9 mouse cellular contexts compared by ENCODE assay signal in the genomic region with DNA sequence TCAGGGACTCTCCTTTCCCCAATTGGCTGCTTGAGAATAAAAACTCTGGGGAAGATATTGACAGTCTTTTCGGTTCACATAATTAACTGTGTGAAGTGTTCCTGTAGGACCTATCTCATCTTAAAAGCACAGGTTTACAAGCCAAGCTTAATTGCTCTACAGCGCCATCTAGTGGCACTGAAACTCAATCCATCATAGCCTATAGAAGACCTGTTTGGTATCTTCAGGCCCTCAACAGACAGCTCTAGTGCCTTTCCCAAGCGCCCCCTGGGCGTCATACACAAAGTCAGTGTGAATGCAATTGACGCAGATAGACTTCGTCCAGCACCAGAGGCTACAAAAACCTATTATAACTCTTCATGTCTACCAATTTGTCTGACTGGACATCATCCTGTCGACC.
DNase-seq lines count a peak whose midpoint lies in the region; TF ChIP-seq lines count a peak whose summit lies in the region.
"Had no signal": no experiment of that assay in that cellular context is flagged by ENCODE, and none has a peak within 500 bp of the region (broad histone marks: within the 10 kb centered on the region; RNA-seq: fewer than 3 reads in every experiment).

No protein-coding gene starts in this region.

- H3K27ac ChIP-seq in cortical plate, adult 2 months (ENCODE audit: insufficient read depth, low read length) = no peak overlapping the region
- H3K27ac ChIP-seq: limb, embryonic 12.5 days had no signal

- H3K4me1 ChIP-seq in cortical plate, adult 2 months (ENCODE audit: control insufficient read depth, insufficient read depth, low read length) = no peaks in the 10 kb centered on the region
- H3K4me1 ChIP-seq in lung, adult 2 months (ENCODE audit: control insufficient read depth, insufficient read depth, low read length) = no peaks in the 10 kb centered on the region
- H3K4me1 ChIP-seq: limb, embryonic 12.5 days had no signal

- WGBS in lung, adult 2 months = 36% methylated on average over 7 of the region's 7 CpGs

- DNase-seq in CD8-positive naive resting alpha-beta T cell, adult 2 months (ENCODE audit: low read depth in 2 of 2, low spot score in 2 of 2) = peak; percentile 33 to 53
- peak; percentile 68 to 91 for DNase-seq in adrenal gland, adult (ENCODE audit: inconsistent age in 2 of 2, low spot score in 1 of 2)
- DNase-seq in gastrocnemius, postnatal 14 days = peak; percentile 53
- DNase-seq in kidney, postnatal 4 days = peak; percentile 79 to 81
- peak; percentile 46 for DNase-seq in lung, adult 2 months
- peak; percentile 30 for DNase-seq in ovary, postnatal 36 days (ENCODE audit: low spot score)
- DNase-seq in thymus, postnatal 14 days = peak; percentile 73

- intact Hi-C loops in gastrocnemius, postnatal 14 days (cut with DNase I; ENCODE audit: low total_unique reads) = no loop called here

- no peak overlapping the region for H3K4me3 ChIP-seq in cortical plate, adult 2 months (ENCODE audit: insufficient read depth, low read length)
- no peak overlapping the region for H3K4me3 ChIP-seq in lung, adult 2 months (replicated peaks; ENCODE audit: extremely low read depth, low read depth, low read length)
- H3K4me3 ChIP-seq: limb, embryonic 12.5 days had no signal

- peak; percentile 49; the same call in 1 of the 2 replicates for TF ChIP-seq CTCF in cortical plate, adult 2 months (IDR thresholded peaks at IDR 0.05; ENCODE audit: extremely low read depth, insufficient read depth, low read length)
- TF ChIP-seq CTCF in lung, adult 2 months (IDR thresholded peaks at IDR 0.05; ENCODE audit: insufficient read depth, low read length) = peak; percentile 14; the same call in 1 of the 2 replicates

- TF ChIP-seq POLR2A in cortical plate, adult 2 months (IDR thresholded peaks at IDR 0.05; ENCODE audit: extremely low read depth, insufficient read depth, low read length) = no peak
- TF ChIP-seq POLR2A in lung, adult 2 months (IDR thresholded peaks at IDR 0.05; ENCODE audit: borderline replicate concordance, extremely low read depth, low read depth, low read length) = no peak

Comparison
In these comparisons a context has a peak if more than half of its experiments do, and no peak if none do; other contexts are left out.
1. DNase-seq: peak in every context shown above with its lines; median percentile 80 in kidney, postnatal 4 days; 80 in adrenal gland, adult; 73 in thymus, postnatal 14 days; 53 in gastrocnemius, postnatal 14 days; 46 in lung, adult 2 months; 43 in CD8-positive naive resting alpha-beta T cell, adult 2 months; 30 in ovary, postnatal 36 days.